Mouse (Mus musculus) forebrain, postnatal 0 days (tissue): ENCODE results near the gene Ercc1. TPM values are rescaled to one million over a fixed set of nuclear protein-coding genes. Genes with fewer than 3 reads are reported as not detected.

ENCODE experiments used
- ATAC-seq: fragments of 200-750 bp; cut with Nextera tagmentation; 2 replicates; pipeline ENCODE4 v1.8.0; 2017; ENCODE audit warnings: mild to moderate bottlenecking, moderate library complexity
- DNase-seq: peaks from one replicate; pipeline ENCODE4 v3.0.0-alpha.2; 2015
- H3K27ac ChIP-seq: fragments of 300-500 bp; sonication (generic); 2 replicates; pipeline ENCODE4 v1.5.1; 2014; ENCODE audit warnings: low read depth, mild to moderate bottlenecking, antibody characterized with exemption, low read length, moderate library complexity, mixed read lengths
- H3K27me3 ChIP-seq: fragments of 300-500 bp; sonication (generic); 2 replicates; pipeline ENCODE4 v1.6.1; 2014; ENCODE audit warnings: mild to moderate bottlenecking, low read length, mixed read lengths; ENCODE audit not compliant: insufficient read depth
- H3K36me3 ChIP-seq: fragments of 300-500 bp; sonication (generic); 2 replicates; pipeline ENCODE4 v1.6.1; 2014; ENCODE audit warnings: mild to moderate bottlenecking, moderate library complexity; ENCODE audit not compliant: insufficient read depth
- H3K4me1 ChIP-seq: fragments of 300-500 bp; sonication (generic); 2 replicates; pipeline ENCODE4 v1.6.1; 2014; ENCODE audit warnings: antibody characterized with exemption; ENCODE audit not compliant: insufficient read depth
- H3K4me2 ChIP-seq: fragments of 300-500 bp; sonication (generic); 2 replicates; pipeline ENCODE4 v1.6.1; 2014; ENCODE audit warnings: low read depth, mild to moderate bottlenecking, moderate library complexity
- H3K4me3 ChIP-seq: fragments of 300-500 bp; sonication (generic); 2 replicates; pipeline ENCODE4 v1.5.1; 2014; ENCODE audit warnings: low read depth, low read length, mixed read lengths
- H3K9ac ChIP-seq: fragments of 300-500 bp; sonication (generic); 2 replicates; pipeline ENCODE4 v1.6.1; 2014; ENCODE audit warnings: mild to moderate bottlenecking
- H3K9me3 ChIP-seq: fragments of 300-500 bp; sonication (generic); 2 replicates; pipeline ENCODE4 v1.6.1; 2016; ENCODE audit warnings: low read length
- CTCF ChIP-seq: sonication (generic); IDR thresholded peaks from 2 replicates; pipeline ENCODE4 v1.5.1; 2016; ENCODE audit warnings: antibody characterized with exemption, control low read depth, low read depth
- WGBS: fragments of 180-500 bp; shearing (Covaris S2); extraction: QIAGEN DNeasy Blood & Tissue Kit; methylation state at CpG from one replicate; pipeline ENCODE4 v1.1.7; 2014; 5-methylcytosine and 5-hydroxymethylcytosine counted together
- microRNA counts: library from miRNA; unstranded; fragments of <30 nt; microRNA quantifications from one replicate; lab custom pipeline; 2015
- microRNA-seq, 2 experiments: library from miRNA; unstranded; fragments of <30 nt; microRNA quantifications; one replicate each; pipeline ENCODE4; 2016
- polyA plus RNA-seq: library from polyadenylated mRNA; unstranded; fragments of >200 nt; fragmentation: Nextera tagmentation; extraction: Ambion mirVana; gene quantifications from 2 replicates; pipeline ENCODE4 v1.2.1, GENCODE M21; 2015
- total RNA-seq: library from RNA; depleted of rRNA; stranded (reverse); fragments of >200 nt; gene quantifications from 2 replicates; pipeline ENCODE4 v1.2.3, GENCODE M21; 2014; rRNA removed

Ercc1 gene
- total and polyA plus RNA-seq, 2 experiments from 2014 or later = 56.6 to 80.5 TPM

GRCm38 (mm10) chr7:19400946-19401345 lies 56.4 kb downstream of the Ercc1 start:
- Histone ChIP-seq H3K27ac (no peak overlapping the region), H3K36me3 (0 out of 2 replicates have a peak, but pooled peaks cover 2% of the 10 kb centered on the region), H3K4me1 (no peaks in the 10 kb centered on the region), H3K27me3 (peaks cover 30% of the 10 kb centered on the region), H3K4me3 (no peak overlapping the region), H3K4me2 (no peak overlapping the region), H3K9ac (no peak overlapping the region), H3K9me3 (no peaks in the 10 kb centered on the region)
- WGBS = 88% methylated on average over 4 of the region's 4 CpGs
- DNase-seq = no peak
- no peak for ATAC-seq
- TF ChIP-seq CTCF = peak; percentile 24; the same call in 1 of the 2 replicates

DNA sequence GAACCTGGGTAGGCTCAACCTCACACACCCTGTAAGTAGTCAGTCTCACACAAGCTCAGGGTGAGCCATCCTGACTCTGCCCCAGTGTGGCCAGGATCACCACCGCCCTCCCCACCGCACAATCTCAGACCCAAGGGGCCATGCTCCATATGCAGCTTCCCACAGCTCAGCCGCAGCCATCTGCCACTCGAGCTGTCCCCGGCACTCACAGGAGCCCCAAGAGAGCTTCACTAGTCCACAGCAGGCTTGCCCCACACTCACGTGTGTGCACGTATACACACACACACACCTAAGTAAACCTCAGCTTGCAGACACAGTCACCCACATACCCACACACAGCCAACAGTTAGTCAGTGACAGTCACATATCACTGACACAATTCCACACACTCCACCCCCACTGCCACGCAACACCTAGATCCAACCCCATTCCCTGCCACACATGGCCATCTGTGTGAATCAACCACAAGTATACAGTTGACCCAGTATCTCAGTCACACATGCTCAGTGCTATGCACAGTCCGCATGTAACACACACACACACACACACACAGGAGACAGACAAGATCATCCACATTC lies 58.0 kb downstream of the Ercc1 start:
- no peak overlapping the region for H3K4me2 ChIP-seq
- 88% methylated on average over 9 of the region's 9 CpGs for WGBS
- no peaks in the 10 kb centered on the region for H3K36me3 ChIP-seq
- DNase-seq = no peak
- no peaks in the 10 kb centered on the region for H3K4me1 ChIP-seq
- H3K4me3 ChIP-seq = no peak overlapping the region
- no peak overlapping the region for H3K9ac ChIP-seq
- no peak overlapping the region for H3K27ac ChIP-seq
- no peak for TF ChIP-seq CTCF
- ATAC-seq = no peak
- peaks cover 33% of the 10 kb centered on the region for H3K27me3 ChIP-seq
- no peaks in the 10 kb centered on the region for H3K9me3 ChIP-seq

DNA sequence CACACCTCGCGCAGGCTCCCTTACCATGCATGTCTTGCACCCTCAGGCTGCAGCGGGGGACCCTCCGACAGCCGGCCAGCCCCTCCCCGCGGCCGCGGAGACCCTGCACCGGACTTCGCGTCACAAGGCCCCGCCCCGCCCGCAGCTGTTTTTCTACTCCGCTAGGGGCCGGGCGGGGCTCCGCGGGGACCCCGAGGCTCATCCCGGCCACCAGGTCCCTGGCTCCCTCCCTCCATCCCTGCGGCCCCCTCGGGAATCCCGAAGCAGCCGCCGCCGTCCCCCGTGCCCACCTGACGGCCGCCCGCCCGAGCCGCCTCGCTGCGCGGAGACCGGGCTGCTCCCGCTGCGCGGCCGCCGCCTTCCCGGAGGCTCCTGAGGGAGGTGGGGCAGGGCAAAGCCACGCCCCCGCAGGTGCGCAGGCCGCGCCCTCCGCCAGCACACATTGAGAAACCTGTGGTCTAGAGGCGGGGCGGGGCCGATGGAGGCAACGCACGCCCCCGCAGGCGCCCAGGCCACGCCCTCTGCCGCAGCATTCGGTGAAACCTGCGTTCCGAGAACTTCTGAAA lies 59.2 kb downstream of the Ercc1 start, which contains the start of gene Klc3:
Klc3 (minus strand) TSS at position 374 of the 566 bp plus-strand sequence.
- Histone ChIP-seq H3K4me3 (peak within 1 kb of the TSS; percentile 46), H3K9me3 (no peaks in the 10 kb centered on the region), H3K4me2 (peak within 1 kb of the TSS; percentile 89), H3K4me1 (no peaks in the 10 kb centered on the region), H3K27ac (no peak within 1 kb of the TSS), H3K36me3 (no peaks in the 10 kb centered on the region), H3K27me3 (peaks cover 33% of the 10 kb centered on the region), H3K9ac (peak within 1 kb of the TSS; percentile 44)
- no peak for TF ChIP-seq CTCF
- no peak for ATAC-seq
- no peak for DNase-seq
- 2% methylated on average over 59 of the region's 62 CpGs for WGBS

DNA sequence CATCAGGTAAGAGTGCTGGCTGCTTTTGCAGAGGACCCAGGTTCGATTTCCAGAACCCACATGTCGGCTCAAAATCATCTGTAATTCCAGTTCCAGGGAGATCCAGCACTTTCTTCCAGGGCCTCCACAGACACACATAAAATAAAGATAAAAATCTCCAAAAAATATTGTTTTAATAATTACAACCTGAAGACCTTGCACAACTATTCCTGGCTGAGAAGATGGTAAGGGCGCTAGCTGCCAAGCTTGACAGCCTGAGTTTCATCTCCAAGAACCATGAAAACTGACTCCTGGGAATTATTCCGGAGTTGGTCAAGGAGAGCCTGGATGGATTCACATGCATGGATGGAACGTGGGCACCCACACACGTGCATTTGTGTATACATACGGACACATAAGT lies 59.9 kb downstream of the Ercc1 start, which contains the start of gene Ckm:
Ckm (plus strand) TSS at position 301 of the 400 bp plus-strand sequence.
- ATAC-seq (no peak), DNase-seq (no peak)
- WGBS = 46% methylated on average over 7 of the region's 7 CpGs
- Histone ChIP-seq H3K4me3 (peak within 1 kb of the TSS; percentile 46), H3K4me1 (no peaks in the 10 kb centered on the region), H3K27ac (no peak within 1 kb of the TSS), H3K4me2 (peak within 1 kb of the TSS; percentile 89), H3K36me3 (no peaks in the 10 kb centered on the region), H3K9ac (peak within 1 kb of the TSS; percentile 44), H3K9me3 (no peaks in the 10 kb centered on the region), H3K27me3 (peaks cover 33% of the 10 kb centered on the region)
- no peak for TF ChIP-seq CTCF

GRCm38 (mm10) chr7:19405417-19405816 lies 60.8 kb downstream of the Ercc1 start:
- no peaks in the 10 kb centered on the region for H3K4me1 ChIP-seq
- no peaks in the 10 kb centered on the region for H3K9me3 ChIP-seq
- H3K27me3 ChIP-seq = peaks cover 33% of the 10 kb centered on the region
- H3K36me3 ChIP-seq = no peaks in the 10 kb centered on the region
- DNase-seq (peak; percentile 90), ATAC-seq (peak; percentile 80)
- peak; percentile 95 for TF ChIP-seq CTCF
- no peak overlapping the region for H3K9ac ChIP-seq
- H3K4me2 ChIP-seq = peak overlapping the region; percentile 32
- no peak overlapping the region for H3K27ac ChIP-seq
- H3K4me3 ChIP-seq = no peak overlapping the region
- WGBS = 3% methylated on average over 19 of the region's 19 CpGs

MicroRNA genes within 50 kb of the gene (microRNA counts, 519-probe panel; counts per million panel counts)
- not detected for microRNA mmu-miR-343 (lab: Ali Mortazavi, UCI)

Small RNA genes within 50 kb of the gene (microRNA-seq; reads per million reads assigned to microRNA genes)
- 0 reads per million in 2 experiments for gene Mir343

Other genes with a start within 250 kb of the Ercc1 start
- 5.3 and 8.9 TPM in 2 replicates for gene Gm4969, start 226.4 kb upstream of the Ercc1 start, total RNA-seq
- gene Gm4969, start 226.4 kb upstream of the Ercc1 start, polyA plus RNA-seq = 8.3 and 10.6 TPM in 2 replicates
- gene Fbxo46, start 224.9 kb upstream of the Ercc1 start, total RNA-seq = 19.8 and 22.8 TPM in 2 replicates
- gene Fbxo46, start 224.9 kb upstream of the Ercc1 start, polyA plus RNA-seq = 8.4 and 11.9 TPM in 2 replicates
- gene Qpctl, start 195.5 kb upstream of the Ercc1 start, total RNA-seq = 12.3 and 14.4 TPM in 2 replicates
- 19.8 and 23.3 TPM in 2 replicates for gene Qpctl, start 195.5 kb upstream of the Ercc1 start, polyA plus RNA-seq
- gene Snrpd2, start 195.1 kb upstream of the Ercc1 start, total RNA-seq = 50.0 and 88.1 TPM in 2 replicates
- 124 and 172 TPM in 2 replicates for gene Snrpd2, start 195.1 kb upstream of the Ercc1 start, polyA plus RNA-seq
- gene Gipr, start 178.7 kb upstream of the Ercc1 start, total RNA-seq = 16.9 and 20.2 TPM in 2 replicates
- gene Gipr, start 178.7 kb upstream of the Ercc1 start, polyA plus RNA-seq = 5.3 and 8.0 TPM in 2 replicates
- 63.6 and 64.8 TPM in 2 replicates for gene Eml2, start 168.4 kb upstream of the Ercc1 start, total RNA-seq
- 7.9 and 9.9 TPM in 2 replicates for gene Eml2, start 168.4 kb upstream of the Ercc1 start, polyA plus RNA-seq
- gene Gpr4, start 132.2 kb upstream of the Ercc1 start, total RNA-seq = 2.2 and 2.5 TPM in 2 replicates
- gene Gpr4, start 132.2 kb upstream of the Ercc1 start, polyA plus RNA-seq = 5.9 and 6.0 TPM in 2 replicates
- gene Opa3, start 116.4 kb upstream of the Ercc1 start, total RNA-seq = 32.2 and 34.4 TPM in 2 replicates
- 35.1 and 35.8 TPM in 2 replicates for gene Opa3, start 116.4 kb upstream of the Ercc1 start, polyA plus RNA-seq
- 40.6 and 45.9 TPM in 2 replicates for gene Vasp, start 73.0 kb upstream of the Ercc1 start, total RNA-seq
- 30.0 and 30.6 TPM in 2 replicates for gene Vasp, start 73.0 kb upstream of the Ercc1 start, polyA plus RNA-seq
- 2.3 and 3.2 TPM in 2 replicates for gene Ppm1n, start 64.7 kb upstream of the Ercc1 start, total RNA-seq
- gene Ppm1n, start 64.7 kb upstream of the Ercc1 start, polyA plus RNA-seq = 0.69 and 1.1 TPM in 2 replicates
- gene Rtn2, start 62.2 kb upstream of the Ercc1 start, total RNA-seq = 154 and 163 TPM in 2 replicates
- 126 and 136 TPM in 2 replicates for gene Rtn2, start 62.2 kb upstream of the Ercc1 start, polyA plus RNA-seq
- gene Fosb, start 34.7 kb upstream of the Ercc1 start, total RNA-seq = 1.6 and 5.1 TPM in 2 replicates
- 0.28 and 0.36 TPM in 2 replicates for gene Fosb, start 34.7 kb upstream of the Ercc1 start, polyA plus RNA-seq
- 12.1 and 15.5 TPM in 2 replicates for gene Cd3eap, start 14.7 kb downstream of the Ercc1 start, total RNA-seq
- 19.4 and 21.6 TPM in 2 replicates for gene Cd3eap, start 14.7 kb downstream of the Ercc1 start, polyA plus RNA-seq
- 0.76 and 1.2 TPM in 2 replicates for gene Ppp1r13l, start 15.0 kb downstream of the Ercc1 start, total RNA-seq
- 2.0 and 2.1 TPM in 2 replicates for gene Ppp1r13l, start 15.0 kb downstream of the Ercc1 start, polyA plus RNA-seq
- 47.7 and 58.2 TPM in 2 replicates for gene Ercc2, start 37.2 kb downstream of the Ercc1 start, total RNA-seq
- 17.9 and 21.8 TPM in 2 replicates for gene Ercc2, start 37.2 kb downstream of the Ercc1 start, polyA plus RNA-seq
- 2.2 and 3.0 TPM in 2 replicates for gene Klc3, start 59.3 kb downstream of the Ercc1 start, total RNA-seq
- gene Klc3, start 59.3 kb downstream of the Ercc1 start, polyA plus RNA-seq = 2.1 and 2.9 TPM in 2 replicates
- 0.48 and 4.2 TPM in 2 replicates for gene Ckm, start 60.0 kb downstream of the Ercc1 start, total RNA-seq
- gene Ckm, start 60.0 kb downstream of the Ercc1 start, polyA plus RNA-seq = not detected in 2 replicates
- 46.7 and 47.1 TPM in 2 replicates for gene Mark4, start 114.0 kb downstream of the Ercc1 start, total RNA-seq
- 16.1 and 21.0 TPM in 2 replicates for gene Mark4, start 114.0 kb downstream of the Ercc1 start, polyA plus RNA-seq
- 0.14 and 0.23 TPM in 2 replicates for gene Exoc3l2, start 118.6 kb downstream of the Ercc1 start, total RNA-seq
- gene Exoc3l2, start 118.6 kb downstream of the Ercc1 start, polyA plus RNA-seq = 0.36 and 0.38 TPM in 2 replicates
- 17.3 and 17.8 TPM in 2 replicates for gene Bloc1s3, start 163.6 kb downstream of the Ercc1 start, total RNA-seq
- 4.5 and 5.1 TPM in 2 replicates for gene Bloc1s3, start 163.6 kb downstream of the Ercc1 start, polyA plus RNA-seq
- 28.5 and 28.8 TPM in 2 replicates for gene Trappc6a, start 163.6 kb downstream of the Ercc1 start, total RNA-seq
- gene Trappc6a, start 163.6 kb downstream of the Ercc1 start, polyA plus RNA-seq = 38.7 and 38.8 TPM in 2 replicates
- 2.0 and 3.4 TPM in 2 replicates for gene Nkpd1, start 173.1 kb downstream of the Ercc1 start, total RNA-seq
- gene Nkpd1, start 173.1 kb downstream of the Ercc1 start, polyA plus RNA-seq = 1.1 and 2.3 TPM in 2 replicates
- 86.4 and 87.8 TPM in 2 replicates for gene Ppp1r37, start 218.3 kb downstream of the Ercc1 start, total RNA-seq
- gene Ppp1r37, start 218.3 kb downstream of the Ercc1 start, polyA plus RNA-seq = 23.4 and 27.2 TPM in 2 replicates
- gene Zfp296, start 232.5 kb downstream of the Ercc1 start, total RNA-seq = 0.31 and 1.2 TPM in 2 replicates
- 0.09 and 0.16 TPM in 2 replicates for gene Zfp296, start 232.5 kb downstream of the Ercc1 start, polyA plus RNA-seq
- 38.2 and 56.4 TPM in 2 replicates for gene Gemin7, start 232.8 kb downstream of the Ercc1 start, total RNA-seq
- 145 and 148 TPM in 2 replicates for gene Gemin7, start 232.8 kb downstream of the Ercc1 start, polyA plus RNA-seq